Mouse (Mus musculus) T-helper 17 cell (primary cell): ENCODE results near the gene Sult6b2.

Experiments used
- in situ Hi-C, 2 experiments: fragments of 300-600 bp; cut with MboI, MseI; formaldehyde crosslinking; loops; 1 replicate in 1 of 2; 2 replicates in 1 of 2; pipeline ENCODE4 v1.15.1; 2025; ENCODE audit warnings: high pct_unique_total_duplicates in 2 of 2

Gene Sult6b2

DNA sequence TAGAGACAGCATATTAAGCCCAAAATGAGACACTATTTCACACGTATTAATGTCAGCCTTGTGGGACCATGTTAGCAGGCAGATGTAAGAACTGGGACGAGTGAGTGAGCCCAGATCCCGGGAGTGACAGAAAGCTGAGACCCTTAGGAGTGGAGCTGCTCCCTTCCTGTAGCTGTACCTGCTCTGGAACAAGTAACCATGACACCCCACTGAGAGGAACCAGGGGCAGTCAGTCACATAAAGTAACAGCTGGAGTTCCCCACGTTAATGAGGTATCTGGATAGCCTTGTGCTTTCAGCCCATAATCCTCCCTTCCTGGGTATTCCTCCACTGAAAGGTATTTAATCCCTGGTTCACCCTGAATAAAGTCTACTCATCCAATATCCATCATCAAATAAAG, 61.1 kb downstream of the Sult6b2 start:
- in situ Hi-C loops = no loop called here

DNA sequence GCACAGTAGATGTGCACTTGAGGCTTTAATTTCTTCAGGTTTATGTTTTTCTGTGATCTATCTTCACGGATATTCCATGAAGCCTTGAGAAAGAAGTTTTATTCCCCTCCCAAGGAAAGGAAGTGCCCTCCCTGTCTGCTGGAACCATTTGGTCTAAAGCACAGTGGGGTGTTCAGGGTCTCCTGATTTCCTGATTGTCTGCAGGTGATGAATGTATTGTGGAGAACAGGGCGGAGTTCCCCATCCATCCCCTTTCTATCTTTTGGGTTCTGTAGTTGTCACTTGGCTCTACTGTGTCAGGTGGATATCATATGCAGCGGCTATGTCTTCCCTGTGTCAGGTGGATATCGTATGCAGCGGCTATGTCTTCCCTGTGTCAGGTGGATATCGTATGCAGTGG, 62.5 kb downstream of the Sult6b2 start:
- in situ Hi-C loops = no loop called here

DNA sequence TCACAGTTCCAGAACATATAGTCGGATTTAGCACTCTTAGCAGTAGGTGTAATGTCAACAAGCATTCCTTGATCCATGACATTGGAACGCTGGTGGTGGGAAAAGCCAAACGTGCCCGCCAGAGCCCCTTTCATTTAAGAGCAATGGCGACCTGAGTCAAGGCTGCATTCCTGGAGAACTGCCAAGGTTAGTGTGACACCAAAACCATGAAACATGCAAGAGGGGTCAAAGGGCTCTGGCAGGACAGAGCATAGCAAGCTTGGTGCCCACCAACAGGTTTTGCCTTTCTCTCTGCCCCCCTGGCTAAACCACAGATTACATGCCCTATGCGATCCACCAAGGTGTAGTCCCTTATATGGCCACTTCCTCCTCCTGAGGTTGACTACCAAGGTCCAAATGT, 65.7 kb downstream of the Sult6b2 start:
- in situ Hi-C loops = loop anchor here in 1 of 2 experiments (5.0 kb wide), 1 partner anchor 216 kb away; no protein-coding TSS in a partner anchor

DNA sequence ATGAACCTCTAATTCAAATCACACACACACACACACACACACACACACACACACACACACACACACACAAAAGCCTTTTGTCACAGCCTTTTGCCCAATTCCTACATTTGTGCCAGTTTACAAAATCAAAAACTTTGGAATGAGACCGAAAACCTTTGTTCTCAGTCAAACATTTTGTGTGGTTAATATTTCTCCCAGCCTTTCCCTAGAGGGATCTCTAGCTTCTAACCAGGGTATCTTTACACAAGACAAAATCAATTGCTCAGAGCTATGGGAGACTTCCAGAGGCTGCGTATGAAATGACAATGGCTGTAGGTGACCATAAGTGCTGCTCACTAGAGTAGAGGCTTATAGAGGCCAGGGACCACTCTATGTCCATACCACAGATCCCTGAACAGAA, 66.1 kb downstream of the Sult6b2 start:
- in situ Hi-C loops = loop anchor here in 1 of 2 experiments (5.0 kb wide), 1 partner anchor 216 kb away; no protein-coding TSS in a partner anchor

DNA sequence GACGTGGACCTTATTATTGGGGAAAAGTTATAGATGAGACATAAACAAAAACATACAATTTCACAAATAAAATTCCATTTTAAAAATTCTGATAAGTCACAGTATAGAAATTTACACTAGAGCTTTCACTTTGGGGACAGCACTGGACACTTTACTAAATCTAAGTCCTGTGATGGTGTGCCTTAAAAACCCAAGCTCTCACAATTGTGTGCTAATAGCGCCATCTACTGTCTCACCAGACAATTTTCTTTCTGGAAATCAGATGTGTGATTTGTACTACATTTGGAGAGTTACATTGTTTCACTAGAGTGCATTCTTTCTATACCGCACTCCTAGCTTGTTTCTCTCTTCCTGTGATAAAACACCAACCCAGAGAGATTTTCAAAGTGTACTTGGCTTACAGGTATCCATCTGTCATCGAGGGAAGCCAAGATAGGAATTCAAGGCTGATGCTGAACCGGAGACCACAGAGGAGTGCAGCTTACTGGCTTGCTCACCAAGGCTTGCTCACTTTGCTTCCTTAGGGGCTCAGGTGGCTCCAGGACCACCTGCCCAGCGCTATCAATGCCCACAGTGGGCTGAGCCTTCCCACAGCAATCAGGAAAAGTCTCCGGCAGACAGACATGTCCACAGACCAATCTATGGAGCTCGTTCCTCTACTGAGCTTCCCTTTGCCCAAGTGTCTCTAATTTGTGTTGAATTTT, 68.8 kb downstream of the Sult6b2 start:
- in situ Hi-C loops = loop anchor here in 1 of 2 experiments (5.0 kb wide), 1 partner anchor 213 kb away; no protein-coding TSS in a partner anchor
